Mouse (Mus musculus): ENCODE data around the gene Esam. TPM values are rescaled to one million over a fixed set of nuclear protein-coding genes. Genes with fewer than 3 reads are reported as not detected.
A peak's percentile ranks its signal among the peaks of the same experiment; 100 is the strongest.

Esam gene
- polyA plus RNA-seq, 1 experiment: 14.5 TPM

DNA sequence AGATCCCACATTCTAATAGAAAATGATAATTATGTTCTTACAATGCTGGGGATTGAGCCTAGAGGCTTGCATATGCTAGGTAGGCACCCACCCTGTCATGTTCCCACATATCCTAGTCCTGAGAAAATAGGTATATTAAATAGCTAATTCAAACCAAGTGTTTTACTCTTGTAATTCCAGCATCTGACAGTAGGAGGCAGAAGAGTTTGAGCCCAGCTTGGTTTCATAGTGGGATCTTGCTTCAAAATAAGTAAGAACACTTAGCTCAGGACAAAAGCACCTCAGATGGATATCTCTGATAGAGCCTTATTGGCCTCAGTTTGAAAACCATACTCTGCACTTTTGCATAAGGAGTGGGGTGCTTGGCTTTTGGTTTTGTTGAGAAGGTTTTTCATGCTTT is 23.5 kb upstream of the Esam start:
- Histone ChIP-seq H3K27me3 (replicated peaks) (no peaks in the 10 kb centered on the region), H3K9me3 (no peaks in the 10 kb centered on the region; the same call in 1 of the 2 replicates), H3K4me3 (replicated peaks) (no peak overlapping the region), H3K4me1 (peaks cover 18% of the 10 kb centered on the region), H3K36me3 (replicated peaks; ENCODE audit: low read length) (peaks cover 14% of the 10 kb centered on the region)
- no peak for TF ChIP-seq GATA1 (IDR thresholded peaks at IDR 0.05; ENCODE audit: borderline replicate concordance, low read length)
- TF ChIP-seq FLI1 (IDR thresholded peaks at IDR 0.05; ENCODE audit: low read length): no peak

DNA sequence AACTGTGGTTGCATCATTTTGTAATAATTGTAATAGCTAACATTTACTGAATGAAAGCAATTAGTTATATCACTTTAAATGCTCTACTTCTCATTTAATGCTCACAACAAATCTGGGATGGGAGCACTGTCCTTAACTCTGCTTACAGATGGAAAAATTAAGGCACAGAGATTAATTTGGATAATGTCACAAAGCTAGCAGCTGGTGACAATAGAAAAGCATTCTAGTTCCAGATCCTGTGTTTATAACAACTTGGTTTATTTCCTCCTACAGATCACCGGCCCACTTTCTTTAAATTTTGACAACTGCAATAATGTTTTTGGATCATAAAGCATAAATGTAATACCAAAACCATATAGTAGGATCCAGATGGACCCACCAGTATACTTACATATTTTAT is 21.9 kb upstream of the Esam start:
- Histone ChIP-seq H3K27me3 (replicated peaks) (no peaks in the 10 kb centered on the region), H3K36me3 (replicated peaks; ENCODE audit: low read length) (peaks cover 9% of the 10 kb centered on the region), H3K4me3 (replicated peaks) (no peak overlapping the region), H3K4me1 (peaks cover 8% of the 10 kb centered on the region), H3K9me3 (no peaks in the 10 kb centered on the region; the same call in 1 of the 2 replicates)
- TF ChIP-seq GATA1 (IDR thresholded peaks at IDR 0.05; ENCODE audit: borderline replicate concordance, low read length) (no peak), FLI1 (IDR thresholded peaks at IDR 0.05; ENCODE audit: low read length) (no peak)

DNA sequence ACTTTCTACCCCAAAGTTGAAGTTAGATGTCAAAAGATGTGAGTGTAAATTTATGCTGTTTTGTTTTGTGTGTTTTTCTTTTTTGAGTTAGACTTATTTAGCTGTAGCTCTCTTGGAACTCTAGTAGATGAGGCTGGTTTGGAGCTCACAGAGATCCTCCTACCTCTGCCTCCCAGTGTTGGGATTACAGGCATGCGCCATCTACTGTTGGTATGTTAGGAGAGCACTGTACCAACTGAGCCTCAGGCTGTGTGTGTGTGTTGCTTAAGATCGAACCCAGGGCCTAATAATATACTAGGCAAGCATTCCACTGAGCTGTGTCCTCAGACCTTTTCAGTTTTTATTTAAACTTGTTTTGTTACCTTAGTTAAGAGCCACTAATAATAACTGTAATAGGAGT is 15.8 kb upstream of the Esam start:
- Histone ChIP-seq H3K4me1 (peaks cover 26% of the 10 kb centered on the region), H3K9me3 (no peaks in the 10 kb centered on the region; the same call in 1 of the 2 replicates), H3K27me3 (replicated peaks) (no peaks in the 10 kb centered on the region), H3K36me3 (replicated peaks; ENCODE audit: low read length) (peaks cover 11% of the 10 kb centered on the region), H3K4me3 (replicated peaks) (no peak overlapping the region)
- no peak for TF ChIP-seq FLI1 (IDR thresholded peaks at IDR 0.05; ENCODE audit: low read length)
- TF ChIP-seq GATA1 (IDR thresholded peaks at IDR 0.05; ENCODE audit: borderline replicate concordance, low read length): no peak

DNA sequence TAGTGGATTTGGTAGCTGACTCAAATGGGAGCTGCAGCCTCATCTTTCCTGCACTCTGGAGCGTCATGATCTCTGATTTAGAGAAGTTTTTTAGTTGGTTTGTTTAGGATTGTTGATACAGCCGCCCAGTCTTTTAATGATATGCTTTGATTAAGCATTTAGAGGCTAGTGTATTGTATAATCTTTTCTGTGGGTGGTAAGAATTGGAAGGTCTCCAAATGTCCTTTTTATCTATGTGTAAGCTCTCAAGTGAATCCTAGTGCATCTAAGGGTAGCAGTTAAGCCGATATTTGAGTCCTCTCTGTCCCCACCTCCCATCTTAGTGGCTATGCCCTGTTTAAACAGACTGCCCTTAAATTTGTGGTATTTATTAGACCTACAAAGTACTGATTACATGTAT is 13.4 kb upstream of the Esam start:
- Histone ChIP-seq H3K27me3 (replicated peaks) (no peaks in the 10 kb centered on the region), H3K4me1 (peaks cover 34% of the 10 kb centered on the region), H3K9me3 (no peaks in the 10 kb centered on the region; the same call in 1 of the 2 replicates), H3K4me3 (replicated peaks) (no peak overlapping the region), H3K36me3 (replicated peaks; ENCODE audit: low read length) (peaks cover 16% of the 10 kb centered on the region)
- TF ChIP-seq GATA1 (IDR thresholded peaks at IDR 0.05; ENCODE audit: borderline replicate concordance, low read length): no peak
- no peak for TF ChIP-seq FLI1 (IDR thresholded peaks at IDR 0.05; ENCODE audit: low read length)

DNA sequence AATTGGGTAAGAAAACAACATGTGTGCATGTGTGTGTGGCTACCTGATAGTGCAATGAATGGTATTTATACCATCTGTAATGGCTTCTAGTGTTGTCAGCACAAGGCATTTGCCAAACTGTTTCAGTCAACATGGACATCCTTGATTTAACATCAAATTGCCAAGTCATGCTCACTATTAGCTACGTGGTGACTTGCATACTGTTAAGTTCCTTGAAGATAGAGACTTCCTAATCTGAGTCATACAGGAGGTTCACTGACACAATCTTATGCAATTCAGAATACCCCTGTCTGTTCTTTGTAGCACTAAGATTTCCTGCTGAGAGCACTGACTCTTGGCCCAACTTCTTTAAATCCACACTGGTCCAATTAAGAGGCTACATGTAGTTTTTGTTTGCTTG is 10.4 kb upstream of the Esam start:
- no peaks in the 10 kb centered on the region for H3K27me3 ChIP-seq (replicated peaks)
- peaks cover 39% of the 10 kb centered on the region for H3K36me3 ChIP-seq (replicated peaks; ENCODE audit: low read length)
- TF ChIP-seq GATA1 (IDR thresholded peaks at IDR 0.05; ENCODE audit: borderline replicate concordance, low read length): peak; percentile 52; the same call in 1 of the 3 replicates
- no peak for TF ChIP-seq FLI1 (IDR thresholded peaks at IDR 0.05; ENCODE audit: low read length)
- H3K4me3 ChIP-seq (replicated peaks): peak overlapping the region; percentile 14
- H3K4me1 ChIP-seq: peaks cover 34% of the 10 kb centered on the region
- H3K9me3 ChIP-seq: no peaks in the 10 kb centered on the region

DNA sequence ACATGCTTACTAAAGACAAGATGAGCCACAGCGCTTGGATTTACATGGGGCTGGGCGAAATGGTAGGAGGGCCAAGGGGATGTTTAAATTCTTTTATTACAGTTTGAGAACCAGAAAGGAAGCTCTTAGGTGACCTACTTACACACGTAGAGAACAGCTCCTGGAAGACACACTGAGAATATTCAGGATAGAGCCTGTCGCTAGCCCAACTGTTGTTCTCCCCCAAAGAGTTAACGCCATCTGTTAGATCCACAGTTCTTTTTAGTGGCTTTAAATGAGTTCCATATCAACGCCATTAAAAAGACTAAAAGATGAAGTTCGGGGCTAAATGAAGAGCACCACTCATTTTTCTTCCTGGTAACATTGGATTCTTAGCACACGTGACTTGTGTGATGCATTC is 8.9 kb upstream of the Esam start:
- TF ChIP-seq GATA1 (IDR thresholded peaks at IDR 0.05; ENCODE audit: borderline replicate concordance, low read length) (no peak), FLI1 (IDR thresholded peaks at IDR 0.05; ENCODE audit: low read length) (no peak)
- Histone ChIP-seq H3K4me1 (peaks cover 31% of the 10 kb centered on the region), H3K9me3 (no peaks in the 10 kb centered on the region), H3K27me3 (replicated peaks) (no peaks in the 10 kb centered on the region), H3K36me3 (replicated peaks; ENCODE audit: low read length) (peaks cover 46% of the 10 kb centered on the region), H3K4me3 (replicated peaks) (no peak overlapping the region)

DNA sequence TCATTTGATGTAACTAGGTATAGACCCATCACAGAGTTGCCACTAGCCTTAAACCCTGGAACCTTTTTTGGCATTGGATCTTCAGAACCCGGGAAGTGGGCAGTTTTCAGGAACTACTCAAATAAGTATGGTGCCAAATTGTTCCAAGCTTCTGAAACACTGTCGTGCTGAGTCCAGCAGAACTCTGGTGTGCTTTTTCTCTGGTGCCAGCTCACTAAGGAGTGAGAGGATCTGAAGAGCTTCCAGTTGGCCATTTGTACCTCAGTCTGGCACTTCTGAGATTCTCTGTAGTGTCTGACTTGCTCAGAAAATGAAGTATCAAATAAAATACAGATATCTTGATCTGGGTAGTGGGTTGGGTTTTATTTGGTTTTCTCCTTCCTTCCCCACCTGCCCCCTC is 7.9 kb upstream of the Esam start:
- Histone ChIP-seq H3K36me3 (replicated peaks; ENCODE audit: low read length) (peaks cover 53% of the 10 kb centered on the region), H3K9me3 (no peaks in the 10 kb centered on the region), H3K4me1 (peaks cover 30% of the 10 kb centered on the region), H3K27me3 (replicated peaks) (no peaks in the 10 kb centered on the region), H3K4me3 (replicated peaks) (no peak overlapping the region)
- no peak for TF ChIP-seq GATA1 (IDR thresholded peaks at IDR 0.05; ENCODE audit: borderline replicate concordance, low read length)
- TF ChIP-seq FLI1 (IDR thresholded peaks at IDR 0.05; ENCODE audit: low read length): no peak

DNA sequence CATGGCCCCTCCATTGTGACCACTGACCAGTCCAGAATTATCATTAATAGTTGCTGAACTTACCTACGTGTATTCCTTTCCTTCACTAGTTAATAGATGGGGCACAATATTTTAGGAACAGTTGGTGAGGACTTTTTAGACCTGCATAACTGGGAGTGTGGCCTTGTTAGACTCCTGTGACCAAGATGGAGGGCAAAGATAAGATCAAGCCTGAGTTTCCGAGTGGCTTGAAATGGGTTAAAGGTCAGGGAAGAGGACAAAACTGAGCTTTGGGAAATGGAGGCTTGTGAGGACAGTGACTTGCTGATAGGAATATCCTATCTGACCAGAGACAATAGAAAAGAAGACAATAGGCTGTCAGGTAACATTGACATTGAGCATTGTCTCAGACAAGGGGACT is 2.4 kb upstream of the Esam start:
- Histone ChIP-seq H3K27me3 (replicated peaks) (peaks cover 3% of the 10 kb centered on the region), H3K4me3 (replicated peaks) (no peak overlapping the region), H3K9me3 (no peaks in the 10 kb centered on the region), H3K36me3 (replicated peaks; ENCODE audit: low read length) (peaks cover 55% of the 10 kb centered on the region), H3K4me1 (peaks cover 42% of the 10 kb centered on the region)
- no peak for TF ChIP-seq FLI1 (IDR thresholded peaks at IDR 0.05; ENCODE audit: low read length)
- TF ChIP-seq GATA1 (IDR thresholded peaks at IDR 0.05; ENCODE audit: borderline replicate concordance, low read length): no peak

DNA sequence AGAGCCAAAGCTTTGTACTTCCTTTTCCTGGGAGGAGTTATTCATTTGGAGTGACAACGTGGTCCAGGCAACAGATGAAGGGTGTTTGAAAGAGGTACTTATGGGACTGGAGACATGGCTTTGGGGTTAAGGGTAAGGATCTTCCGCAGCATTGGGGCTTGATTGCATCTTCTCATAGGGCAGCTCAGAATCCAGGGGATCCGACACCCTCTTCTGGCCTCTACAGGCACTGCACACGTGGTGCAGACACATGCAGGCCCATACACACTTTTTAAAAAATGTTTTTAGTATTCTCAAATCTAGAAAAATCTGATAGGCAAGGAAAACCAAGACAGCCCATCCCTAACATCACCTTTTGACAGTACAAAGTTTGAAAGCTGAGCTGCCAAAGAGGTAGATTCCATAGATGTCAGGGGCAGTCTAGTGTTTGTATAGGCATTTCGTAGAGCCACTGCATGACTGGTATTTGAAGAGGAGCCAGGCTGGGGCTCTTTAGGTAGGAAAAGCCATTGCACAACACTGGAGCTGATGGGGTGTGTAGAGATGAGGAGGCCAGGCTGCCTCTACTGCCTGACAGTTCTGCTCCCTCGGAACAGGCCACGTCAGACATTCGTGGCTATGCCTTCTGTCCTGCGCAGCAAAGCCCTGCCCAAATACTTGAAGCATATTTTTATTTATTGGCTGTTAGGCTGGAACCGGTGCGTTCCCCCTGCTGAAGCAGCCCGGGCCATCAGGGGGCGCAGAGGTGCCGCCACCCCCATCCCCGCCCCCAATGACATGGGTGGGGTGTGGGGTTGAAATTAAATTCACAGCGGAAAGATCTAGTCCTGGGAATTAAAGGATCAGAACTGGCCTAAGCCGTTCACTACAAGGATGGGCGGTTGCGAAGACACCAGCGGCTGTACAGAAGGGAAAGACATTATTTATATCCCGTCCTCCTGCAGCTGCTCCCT is 1.2 kb upstream of the Esam start:
- H3K4me1 ChIP-seq: peaks cover 55% of the 10 kb centered on the region
- H3K27me3 ChIP-seq (replicated peaks): peaks cover 3% of the 10 kb centered on the region
- H3K36me3 ChIP-seq (replicated peaks; ENCODE audit: low read length): peaks cover 49% of the 10 kb centered on the region
- H3K9me3 ChIP-seq: no peaks in the 10 kb centered on the region
- TF ChIP-seq GATA1 (IDR thresholded peaks at IDR 0.05; ENCODE audit: borderline replicate concordance, low read length) (no peak), FLI1 (IDR thresholded peaks at IDR 0.05; ENCODE audit: low read length) (no peak)
- peak overlapping the region; percentile 91 for H3K4me3 ChIP-seq (replicated peaks)

Measured in megakaryocyte, embryonic 14.5 days (primary cell).